Mouse (Mus musculus) heart, embryonic 16.5 days (tissue): ENCODE measurements around the gene Eif3d. TPM values are rescaled to one million over a fixed set of nuclear protein-coding genes. Genes with fewer than 3 reads are reported as not detected.
A peak's percentile ranks its signal among the peaks of the same experiment; 100 is the strongest.
"Not testable (repeated sequence)": the region's sequence is repeated elsewhere in the genome, so short reads cannot be mapped to it uniquely, and the experiment has no call there.

ENCODE experiments used
- ATAC-seq: fragments of 200-750 bp; cut with Nextera tagmentation; replicated peaks from 2 replicates; pipeline ENCODE4 v1.8.0; 2017; ENCODE audit warnings: moderate number of reproducible peaks; ENCODE audit not compliant: insufficient read depth, low FRiP score; ENCODE audit errors: extremely low read depth
- H3K27ac ChIP-seq: fragments of 300-500 bp; sonication (generic); 2 replicates; pipeline ENCODE4 v1.5.1; 2014; ENCODE audit warnings: mild to moderate bottlenecking, low read length, control low read depth, moderate library complexity
- H3K27me3 ChIP-seq: fragments of 300-500 bp; sonication (generic); 2 replicates; pipeline ENCODE4 v1.6.1; 2014; ENCODE audit warnings: low read length, mixed read lengths; ENCODE audit not compliant: control insufficient read depth, insufficient read depth
- H3K36me3 ChIP-seq: fragments of 300-500 bp; sonication (generic); 2 replicates; pipeline ENCODE4 v1.6.1; 2014; ENCODE audit not compliant: control insufficient read depth, insufficient read depth
- H3K4me1 ChIP-seq: fragments of 300-500 bp; sonication (generic); 2 replicates; pipeline ENCODE4 v1.6.1; 2014; ENCODE audit warnings: low read length, mixed read lengths; ENCODE audit not compliant: control insufficient read depth, insufficient read depth
- H3K4me2 ChIP-seq: fragments of 300-500 bp; sonication (generic); 2 replicates; pipeline ENCODE4 v1.6.1; 2014; ENCODE audit warnings: low read depth, mild to moderate bottlenecking, control low read depth, low read length
- H3K4me3 ChIP-seq: fragments of 300-500 bp; sonication (generic); 2 replicates; pipeline ENCODE4 v1.5.1; 2014; ENCODE audit warnings: mild to moderate bottlenecking, control low read depth, low read length
- H3K9ac ChIP-seq: fragments of 300-500 bp; sonication (generic); 2 replicates; pipeline ENCODE4 v1.6.1; 2014; ENCODE audit warnings: low read length, control low read depth
- H3K9me3 ChIP-seq: fragments of 300-500 bp; sonication (generic); replicated peaks from 2 replicates; pipeline ENCODE4 v1.6.1; 2016; ENCODE audit warnings: low read length; ENCODE audit not compliant: control insufficient read depth
- WGBS: fragments of 180-500 bp; shearing (Covaris S2); extraction: QIAGEN DNeasy Blood & Tissue Kit; methylation state at CpG from one replicate; pipeline ENCODE4 v1.1.7; 2014; 5-methylcytosine and 5-hydroxymethylcytosine counted together
- polyA plus RNA-seq: library from polyadenylated mRNA; unstranded; fragments of >200 nt; fragmentation: Nextera tagmentation; extraction: Ambion mirVana; gene quantifications from 2 replicates; pipeline ENCODE4 v1.2.1, GENCODE M21; 2015

Eif3d gene
- 124 and 125 TPM in 2 replicates for polyA plus RNA-seq

DNA sequence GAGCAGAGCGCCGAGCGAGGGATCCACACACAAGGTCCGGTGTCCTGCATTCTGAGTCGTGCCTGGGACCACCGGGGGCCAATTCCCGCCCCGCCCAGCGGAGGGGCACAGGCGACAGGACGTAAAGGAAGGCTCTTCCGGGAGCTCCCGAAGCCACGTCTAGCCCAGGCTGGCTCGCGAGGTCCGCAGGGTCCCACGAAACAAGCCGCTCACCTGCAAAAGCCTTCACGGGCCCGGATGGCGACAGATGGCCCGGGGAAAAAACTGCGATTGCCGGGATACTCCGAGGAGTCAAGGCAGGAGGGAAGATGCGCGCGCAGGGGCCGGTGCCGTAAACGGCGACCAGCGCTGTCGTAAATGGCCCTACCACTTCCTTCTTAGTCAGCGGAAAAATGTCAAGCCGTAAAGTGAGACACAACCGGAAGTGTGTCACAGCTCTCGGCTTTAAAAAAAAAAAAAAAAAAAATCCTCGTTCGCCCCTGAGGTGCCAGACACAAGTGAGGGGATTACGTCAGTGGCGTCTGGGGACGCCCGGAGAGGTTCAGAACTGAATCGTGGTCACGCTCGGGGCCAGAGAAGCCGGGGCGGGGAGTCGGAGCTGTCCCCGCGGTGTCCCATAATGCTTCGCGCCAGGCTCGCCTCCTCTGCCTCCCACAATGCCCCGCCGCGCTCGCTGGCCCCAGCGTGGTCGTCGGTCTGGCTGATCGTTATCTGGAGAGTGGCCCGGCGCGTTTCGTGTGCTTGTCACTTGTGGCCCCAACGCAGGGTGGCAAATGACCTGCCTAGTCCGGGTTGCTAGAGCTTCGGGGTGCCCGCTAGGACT lies at the start of gene Eif3d:
Gene Eif3d, minus strand, starts transcription at position 344 of the 823 bp plus-strand sequence.
- Histone ChIP-seq H3K27me3 (no peaks in the 10 kb centered on the region; the same call in 1 of the 2 replicates), H3K27ac (peak within 1 kb of the TSS; percentile 100), H3K9ac (peak within 1 kb of the TSS; percentile 97), H3K4me3 (peak within 1 kb of the TSS; percentile 95), H3K4me1 (peaks cover 13% of the 10 kb centered on the region), H3K4me2 (peak within 1 kb of the TSS; percentile 98), H3K36me3 (peaks cover 26% of the 10 kb centered on the region), H3K9me3 (no peaks in the 10 kb centered on the region)
- ATAC-seq = peak; percentile 87
- WGBS = under 1% methylated on average over 72 of the region's 72 CpGs

DNA sequence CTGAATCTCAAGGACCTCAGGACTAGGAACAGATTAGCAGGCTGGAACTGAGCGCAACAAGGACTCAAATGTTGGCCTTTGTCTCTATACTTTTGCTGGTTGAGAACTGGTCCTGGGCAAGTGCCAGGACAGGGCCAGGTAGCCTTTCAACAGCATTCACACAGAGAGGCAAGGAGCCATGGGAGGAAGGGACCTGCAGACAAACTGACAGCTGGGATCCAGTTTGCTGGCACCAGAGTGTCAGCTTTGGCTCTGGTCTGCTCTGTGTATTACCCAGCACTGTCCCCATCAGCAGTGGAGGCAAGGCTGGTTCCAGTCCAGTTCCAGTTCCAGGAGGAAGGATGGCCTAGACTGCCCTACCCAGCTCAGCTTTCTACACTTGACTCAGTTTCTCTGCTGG lies 43.4 kb upstream of the Eif3d start:
- H3K27ac ChIP-seq = no peak overlapping the region
- no peak overlapping the region for H3K4me2 ChIP-seq
- H3K4me3 ChIP-seq = no peak overlapping the region
- no peaks in the 10 kb centered on the region; the same call in 1 of the 2 replicates for H3K9me3 ChIP-seq
- no peaks in the 10 kb centered on the region for H3K4me1 ChIP-seq
- no peaks in the 10 kb centered on the region for H3K36me3 ChIP-seq
- WGBS = 83% methylated on average over 1 of the region's 1 CpGs
- no peaks in the 10 kb centered on the region for H3K27me3 ChIP-seq
- ATAC-seq = no peak
- no peak overlapping the region for H3K9ac ChIP-seq

DNA sequence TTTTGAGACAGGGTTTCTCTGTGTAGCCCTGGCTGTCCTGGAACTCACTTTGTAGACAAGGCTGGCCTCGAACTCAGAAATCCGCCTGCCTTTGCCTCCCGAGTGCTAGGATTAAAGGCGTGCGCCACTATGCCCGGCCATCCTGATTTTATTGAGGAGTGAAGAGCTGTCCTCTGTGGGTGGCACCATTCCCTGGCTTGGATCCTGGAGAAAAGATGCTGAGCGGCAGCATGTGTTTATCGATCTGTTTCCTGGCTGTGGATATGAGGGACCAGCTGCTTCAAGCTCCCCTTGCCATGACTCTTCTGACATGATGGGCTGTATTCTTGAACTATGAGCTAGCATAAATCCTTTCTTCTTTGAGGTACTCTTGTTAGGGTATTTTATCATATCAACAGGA lies 37.6 kb upstream of the Eif3d start:
- not testable (repeated sequence) for H3K4me3 ChIP-seq, ATAC-seq, H3K9me3 ChIP-seq, H3K27me3 ChIP-seq, H3K9ac ChIP-seq, H3K4me2 ChIP-seq, H3K36me3 ChIP-seq, H3K27ac ChIP-seq, H3K4me1 ChIP-seq
- WGBS = 86% methylated on average over 8 of the region's 8 CpGs

DNA sequence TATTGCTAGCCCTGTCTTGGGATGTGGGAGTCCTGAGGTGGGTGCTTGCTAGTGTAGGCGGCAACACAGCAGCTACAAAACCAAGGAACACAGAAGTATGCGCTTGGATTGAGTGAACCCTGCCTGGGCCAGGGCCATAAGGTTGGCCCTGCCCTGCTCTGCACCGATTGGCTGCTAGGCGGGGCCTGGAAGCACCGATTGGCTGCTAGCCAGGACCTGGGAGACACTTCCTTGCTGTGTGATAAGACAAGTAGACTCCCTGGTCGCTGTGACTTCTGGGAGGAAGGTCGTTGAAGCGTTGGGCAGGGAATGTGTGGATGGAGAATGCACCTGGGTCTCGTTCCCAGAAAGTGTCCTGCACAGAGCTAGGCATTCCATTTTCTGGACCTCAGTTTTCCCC lies 33.3 kb upstream of the Eif3d start:
- Histone ChIP-seq H3K27me3 (no peaks in the 10 kb centered on the region), H3K9me3 (no peaks in the 10 kb centered on the region), H3K9ac (no peak overlapping the region), H3K36me3 (no peaks in the 10 kb centered on the region), H3K4me2 (no peak overlapping the region), H3K27ac (no peak overlapping the region), H3K4me1 (peaks cover 4% of the 10 kb centered on the region; the same call in 1 of the 2 replicates), H3K4me3 (no peak overlapping the region)
- peak; percentile 67 for ATAC-seq
- WGBS = 27% methylated on average over 9 of the region's 9 CpGs

DNA sequence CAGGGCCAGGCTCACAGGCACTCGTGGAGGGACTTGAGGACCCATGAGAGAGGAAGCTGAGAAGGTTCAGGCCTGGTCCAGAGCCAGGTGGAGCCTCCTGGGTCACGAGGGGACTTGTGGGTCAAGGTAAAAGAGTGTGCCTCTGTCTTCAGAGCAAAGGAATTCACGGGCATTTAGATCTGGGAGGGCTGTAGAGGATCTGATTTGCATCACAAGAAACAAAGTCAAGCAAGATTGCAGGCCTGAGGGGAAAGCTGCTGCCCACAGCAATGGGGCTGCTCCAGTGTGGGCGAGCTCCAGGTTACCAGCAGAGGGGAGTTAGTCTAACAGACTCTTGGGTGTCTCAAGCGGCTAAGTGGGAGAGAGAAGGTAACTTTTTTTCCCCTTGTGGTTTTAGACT lies 30.8 kb upstream of the Eif3d start:
- Histone ChIP-seq H3K4me3 (no peak overlapping the region), H3K4me1 (peaks cover 4% of the 10 kb centered on the region; the same call in 1 of the 2 replicates), H3K4me2 (no peak overlapping the region), H3K27ac (no peak overlapping the region), H3K9me3 (no peaks in the 10 kb centered on the region), H3K27me3 (no peaks in the 10 kb centered on the region), H3K36me3 (no peaks in the 10 kb centered on the region), H3K9ac (no peak overlapping the region)
- 29% methylated on average over 5 of the region's 5 CpGs for WGBS
- no peak for ATAC-seq

DNA sequence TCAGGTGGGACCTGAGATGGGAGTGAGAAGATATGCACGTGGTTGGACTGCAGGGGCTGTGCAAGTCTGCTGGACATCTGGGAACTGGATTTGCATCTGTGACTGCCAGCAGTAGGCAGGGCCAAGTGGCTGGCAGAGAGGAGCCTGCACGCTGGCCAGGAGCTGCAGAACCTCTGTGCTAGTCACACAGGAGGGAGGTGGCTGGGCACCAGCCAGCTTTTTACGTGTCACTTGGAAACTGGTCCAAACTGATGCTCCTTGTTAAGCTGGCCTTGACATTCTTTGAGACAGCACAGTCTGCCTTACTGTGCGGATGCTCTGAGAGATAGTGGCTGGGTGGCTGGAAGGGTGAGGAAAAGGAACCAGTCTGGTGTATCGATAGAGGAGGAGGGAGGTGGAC lies 17.9 kb upstream of the Eif3d start:
- Histone ChIP-seq H3K4me1 (no peaks in the 10 kb centered on the region), H3K27ac (no peak overlapping the region), H3K36me3 (no peaks in the 10 kb centered on the region), H3K4me3 (no peak overlapping the region), H3K4me2 (no peak overlapping the region), H3K9me3 (no peaks in the 10 kb centered on the region), H3K27me3 (no peaks in the 10 kb centered on the region), H3K9ac (no peak overlapping the region)
- no peak for ATAC-seq
- 55% methylated on average over 5 of the region's 5 CpGs for WGBS

DNA sequence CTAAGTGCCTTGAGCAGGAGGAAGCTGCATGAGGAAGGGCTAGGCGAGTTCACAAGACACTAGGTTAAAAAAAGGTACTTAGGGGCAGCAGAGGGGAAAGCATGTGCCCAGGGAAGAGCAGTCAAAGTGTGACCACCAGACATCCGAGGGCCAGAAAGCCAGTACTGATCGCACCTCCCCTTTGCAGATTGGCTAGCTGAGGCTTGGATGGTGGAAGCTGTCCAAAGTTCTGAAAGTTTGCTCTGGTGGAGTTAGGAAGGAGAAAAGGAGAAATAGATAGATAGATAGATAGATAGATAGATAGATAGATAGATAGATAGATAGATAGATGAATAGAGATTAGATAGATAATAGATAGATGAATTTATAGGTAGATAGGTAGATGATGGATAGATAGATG lies 12.8 kb upstream of the Eif3d start:
- Histone ChIP-seq H3K27ac (no peak overlapping the region), H3K9ac (no peak overlapping the region), H3K4me2 (no peak overlapping the region), H3K36me3 (no peaks in the 10 kb centered on the region), H3K27me3 (peaks cover 5% of the 10 kb centered on the region; the same call in 1 of the 2 replicates), H3K4me3 (no peak overlapping the region), H3K9me3 (no peaks in the 10 kb centered on the region), H3K4me1 (no peaks in the 10 kb centered on the region)
- ATAC-seq = no peak
- 13% methylated on average over 3 of the region's 3 CpGs for WGBS

DNA sequence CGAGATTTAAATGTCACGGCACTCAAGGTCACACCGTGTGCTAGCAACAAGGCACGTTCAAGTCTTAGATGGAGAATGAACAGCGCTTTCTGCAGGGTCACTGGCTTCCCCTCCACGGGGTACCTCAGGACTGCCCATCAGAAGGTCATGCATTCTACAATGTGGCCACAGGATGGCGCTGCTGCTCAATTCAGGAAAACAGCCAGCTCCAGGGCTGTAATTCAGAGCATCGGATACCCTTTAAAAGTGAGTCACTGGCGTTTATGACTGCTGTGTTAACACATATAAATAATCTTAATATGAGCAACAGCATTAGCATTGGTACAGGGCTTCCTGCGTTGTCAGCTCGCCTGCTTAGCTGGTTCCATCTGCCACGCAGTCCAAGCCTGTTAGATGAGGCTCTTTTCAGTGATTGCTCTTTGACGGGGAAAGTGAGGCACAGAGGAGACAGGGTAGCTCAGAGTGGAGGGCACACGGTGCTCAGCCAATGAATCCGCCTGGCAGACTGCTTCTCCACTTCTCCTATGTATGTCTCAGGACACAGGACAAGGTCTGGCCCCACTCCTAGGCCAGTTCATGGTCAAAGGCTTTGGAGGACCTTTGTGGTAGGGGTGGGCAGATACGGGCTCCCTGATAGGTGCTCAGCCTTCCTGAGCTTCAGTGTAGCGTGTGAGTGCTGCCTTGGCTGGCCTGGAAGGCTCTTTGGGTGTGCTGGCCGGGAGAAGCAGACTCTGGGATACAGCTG lies 11.8 kb upstream of the Eif3d start:
- Histone ChIP-seq H3K4me2 (no peak overlapping the region), H3K27ac (no peak overlapping the region), H3K36me3 (no peaks in the 10 kb centered on the region), H3K4me3 (no peak overlapping the region), H3K9ac (no peak overlapping the region), H3K9me3 (no peaks in the 10 kb centered on the region), H3K27me3 (peaks cover 5% of the 10 kb centered on the region; the same call in 1 of the 2 replicates), H3K4me1 (no peaks in the 10 kb centered on the region)
- WGBS = 29% methylated on average over 18 of the region's 18 CpGs
- ATAC-seq = no peak

DNA sequence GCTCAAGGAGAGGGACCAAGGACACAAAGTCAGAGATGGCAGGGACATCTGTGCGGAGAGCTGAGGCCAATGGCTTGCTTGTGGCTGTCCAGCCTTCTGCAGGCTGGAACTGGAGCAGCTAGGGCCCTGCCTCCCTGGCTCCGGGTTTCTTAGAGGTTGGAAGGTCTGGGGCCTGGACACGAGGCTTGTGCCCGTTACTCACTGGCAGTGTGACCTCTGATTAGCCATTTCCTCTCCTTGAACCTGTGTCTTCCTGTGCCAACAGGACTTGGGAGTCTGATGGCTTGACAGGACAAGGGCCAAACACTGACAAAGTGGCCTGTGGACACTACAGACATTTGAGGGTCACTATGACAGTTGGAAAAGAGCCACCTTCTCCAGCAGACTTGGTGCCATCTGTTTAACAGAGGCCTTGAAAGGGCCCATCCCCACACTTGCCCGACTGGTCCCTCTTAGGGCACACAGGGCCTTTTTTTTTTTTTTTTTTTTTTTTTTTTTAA lies 10.6 kb upstream of the Eif3d start:
- Histone ChIP-seq H3K4me1 (no peaks in the 10 kb centered on the region), H3K27ac (no peak overlapping the region), H3K4me3 (no peak overlapping the region), H3K27me3 (peaks cover 5% of the 10 kb centered on the region; the same call in 1 of the 2 replicates), H3K4me2 (no peak overlapping the region), H3K9ac (no peak overlapping the region), H3K36me3 (no peaks in the 10 kb centered on the region), H3K9me3 (no peaks in the 10 kb centered on the region)
- 52% methylated on average over 5 of the region's 5 CpGs for WGBS
- ATAC-seq = no peak
